ENCODE assay signal across 9 mouse cellular contexts in genomic region chr10:96132161-96132560, GRCm38 (mm10). TPM values are rescaled to one million over a fixed set of nuclear protein-coding genes. Genes with fewer than 3 reads are reported as not detected.
DNase-seq lines count a peak whose midpoint lies in the region; ATAC-seq lines count a peak whose summit lies in the region.
"Had no signal": no experiment of that assay in that cellular context is flagged by ENCODE, and none has a peak within 500 bp of the region (broad histone marks: within the 10 kb centered on the region; RNA-seq: fewer than 3 reads in every experiment).

No protein-coding gene starts in this region.

- peaks cover 2% of the 10 kb centered on the region; the same call in 1 of the 2 replicates for H3K4me1 ChIP-seq in midbrain, embryonic 15.5 days
- H3K4me1 ChIP-seq in stomach, embryonic 16.5 days (ENCODE audit: control insufficient read depth, insufficient read depth, low read length): no peaks in the 10 kb centered on the region

- no peaks in the 10 kb centered on the region for H3K9me3 ChIP-seq in midbrain, embryonic 15.5 days
- H3K9me3 ChIP-seq in stomach, embryonic 16.5 days (replicated peaks; ENCODE audit: control insufficient read depth, low read length): no peaks in the 10 kb centered on the region

- H3K9ac ChIP-seq in midbrain, embryonic 15.5 days: no peak overlapping the region
- H3K9ac ChIP-seq in stomach, embryonic 16.5 days (ENCODE audit: low read length): 0 out of 2 replicates have a peak overlapping the region, but pooled peaks have one; percentile 2

- H3K36me3 ChIP-seq in midbrain, embryonic 15.5 days (replicated peaks): no peaks in the 10 kb centered on the region
- H3K36me3 ChIP-seq in stomach, embryonic 16.5 days (ENCODE audit: control insufficient read depth, insufficient read depth, low read length): no peaks in the 10 kb centered on the region

- peak; percentile 70 for DNase-seq in testis, postnatal 10 days (ENCODE audit: low spot score)
- no peak for DNase-seq in testis, postnatal 14 days (ENCODE audit: low spot score)
- DNase-seq in cerebellum, postnatal 14 days: peak; percentile 84 to 85
- DNase-seq in frontal cortex, postnatal 36 days (ENCODE audit: low spot score in 2 of 2): peak; percentile 44 to 64
- DNase-seq in kidney, adult 18-20 months: peak; percentile 51
- peak; percentile 15 to 44 for DNase-seq in left cerebral cortex, postnatal 36 days (ENCODE audit: low spot score in 2 of 2)

- intact Hi-C loops in left cerebral cortex, postnatal 36 days (cut with DNase I): loop anchor here (5.0 to 10.0 kb wide), 4 partner anchors 80 to 1543 kb away; no protein-coding TSS in a partner anchor

- H3K4me2 ChIP-seq in midbrain, embryonic 15.5 days: no peak overlapping the region
- no peak overlapping the region for H3K4me2 ChIP-seq in stomach, embryonic 16.5 days (ENCODE audit: low read depth, low read length)

- H3K4me3 ChIP-seq in midbrain, embryonic 15.5 days: no peak overlapping the region
- no peak overlapping the region for H3K4me3 ChIP-seq in stomach, embryonic 16.5 days (replicated peaks; ENCODE audit: low read length)
- H3K4me3 ChIP-seq: myocyte had no signal

- peak; percentile 83 for ATAC-seq in midbrain, embryonic 15.5 days (replicated peaks)
- peak; percentile 25; the same call in 1 of the 2 replicates for ATAC-seq in stomach, embryonic 16.5 days (ENCODE audit: insufficient read depth, low FRiP score)

- no peaks in the 10 kb centered on the region for H3K27me3 ChIP-seq in midbrain, embryonic 15.5 days (replicated peaks)
- H3K27me3 ChIP-seq in stomach, embryonic 16.5 days (ENCODE audit: control insufficient read depth, insufficient read depth, low read length): no peaks in the 10 kb centered on the region

- 31% methylated on average over 6 of the region's 6 CpGs for WGBS in midbrain, embryonic 15.5 days
- WGBS in stomach, embryonic 16.5 days: 25% methylated on average over 6 of the region's 6 CpGs

- no peak overlapping the region for H3K27ac ChIP-seq in midbrain, embryonic 15.5 days
- H3K27ac ChIP-seq in stomach, embryonic 16.5 days (ENCODE audit: low read length): no peak overlapping the region

RNA-seq across cellular contexts. Expression of gene Gm5426, which starts 4.2 kb away (rescaled TPM):
- total RNA-seq in left cerebral cortex, postnatal 36 days (2021): not detected
- polyA plus RNA-seq in midbrain, embryonic 15.5 days (2015; fragmentation: Nextera tagmentation; extraction: Ambion mirVana): not detected in 2 replicates
- polyA plus RNA-seq in stomach, embryonic 16.5 days (2015; fragmentation: Nextera tagmentation; extraction: Ambion mirVana): not detected in 2 replicates
- polyA plus RNA-seq: myocyte had no signal
